In the genomic region with DNA sequence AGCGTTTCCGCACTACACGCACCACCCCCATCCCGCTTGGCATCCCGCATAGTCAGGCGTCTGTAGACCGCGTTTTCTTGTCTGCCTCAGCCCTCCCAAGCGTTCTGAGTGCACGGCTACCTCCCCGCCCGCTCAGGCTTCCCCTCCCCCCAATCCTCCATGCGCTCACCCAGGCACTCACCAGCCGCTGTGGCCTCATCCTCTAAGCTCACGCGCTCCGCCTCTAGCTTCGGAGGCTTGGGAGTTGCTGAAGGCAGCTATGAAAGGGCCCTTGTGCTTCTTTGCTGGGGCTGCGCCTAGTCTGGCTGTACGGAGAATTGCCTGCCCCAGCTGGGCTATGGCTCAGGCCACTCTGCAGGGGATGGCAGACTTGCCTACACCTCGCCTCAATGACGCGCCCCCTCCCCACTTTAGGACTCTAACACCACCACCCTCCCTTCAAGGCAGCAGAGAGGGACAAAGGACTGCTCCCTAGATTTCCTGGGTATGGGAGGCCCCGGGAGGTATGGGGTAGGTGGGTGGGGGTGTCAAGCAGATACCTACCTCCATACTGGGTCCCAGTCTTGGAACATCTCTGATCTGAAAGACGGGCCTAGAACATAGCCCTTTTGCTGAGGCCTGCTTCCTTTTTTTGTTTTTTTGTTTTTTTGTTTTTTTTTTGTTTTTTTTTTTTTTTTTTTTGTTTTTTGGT, we compare ENCODE assay signal across 8 mouse cellular contexts. TPM values are rescaled to one million over a fixed set of nuclear protein-coding genes. Genes with fewer than 3 reads are reported as not detected.
A peak's percentile ranks its signal among the peaks of the same experiment; 100 is the strongest.
DNase-seq lines count a peak whose midpoint lies in the region; ATAC-seq lines count a peak whose summit lies in the region.

No protein-coding gene starts in this region.

- peak overlapping the region; percentile 68 for H3K27ac ChIP-seq in kidney, embryonic 15.5 days
- H3K27ac ChIP-seq in limb, embryonic 13.5 days: peak overlapping the region; percentile 89

- H3K4me1 ChIP-seq in erythroblast, embryonic 14.5 days (ENCODE audit: control insufficient read depth): peaks cover 78% of the 10 kb centered on the region
- peaks cover 16% of the 10 kb centered on the region for H3K4me1 ChIP-seq in kidney, embryonic 15.5 days
- peaks cover 20% of the 10 kb centered on the region for H3K4me1 ChIP-seq in limb, embryonic 13.5 days

- no peaks in the 10 kb centered on the region for H3K27me3 ChIP-seq in erythroblast, embryonic 14.5 days (ENCODE audit: control insufficient read depth)
- H3K27me3 ChIP-seq in kidney, embryonic 15.5 days: no peaks in the 10 kb centered on the region
- H3K27me3 ChIP-seq in limb, embryonic 13.5 days: no peaks in the 10 kb centered on the region

- no peaks in the 10 kb centered on the region for H3K9me3 ChIP-seq in erythroblast, embryonic 14.5 days (ENCODE audit: control insufficient read depth, low read length)
- no peaks in the 10 kb centered on the region for H3K9me3 ChIP-seq in kidney, embryonic 15.5 days (replicated peaks)
- no peaks in the 10 kb centered on the region for H3K9me3 ChIP-seq in limb, embryonic 13.5 days

- WGBS in kidney, embryonic 15.5 days: 4% methylated on average over 25 of the region's 25 CpGs
- 3% methylated on average over 25 of the region's 25 CpGs for WGBS in limb, embryonic 13.5 days

- H3K9ac ChIP-seq in kidney, embryonic 15.5 days: peak overlapping the region; percentile 44
- peak overlapping the region; percentile 62 for H3K9ac ChIP-seq in limb, embryonic 13.5 days

- DNase-seq in cerebellum, postnatal 36 days: peak; percentile 65 to 72
- DNase-seq in frontal cortex, postnatal 25 days (ENCODE audit: low spot score in 2 of 2): peak; percentile 59 to 71
- peak; percentile 73 for DNase-seq in neural tube, embryonic 10.5 days (ENCODE audit: extremely low spot score, low spot score)

- peak overlapping the region; percentile 66 for H3K4me3 ChIP-seq in erythroblast, embryonic 14.5 days (replicated peaks)
- H3K4me3 ChIP-seq in kidney, embryonic 15.5 days (replicated peaks): peak overlapping the region; percentile 43
- peak overlapping the region; percentile 42 for H3K4me3 ChIP-seq in limb, embryonic 13.5 days

- peak overlapping the region; percentile 74 for H3K4me2 ChIP-seq in kidney, embryonic 15.5 days
- H3K4me2 ChIP-seq in limb, embryonic 13.5 days (replicated peaks): peak overlapping the region; percentile 73

- H3K36me3 ChIP-seq in erythroblast, embryonic 14.5 days (ENCODE audit: control insufficient read depth): peaks cover 21% of the 10 kb centered on the region
- H3K36me3 ChIP-seq in kidney, embryonic 15.5 days: peaks cover 4% of the 10 kb centered on the region; the same call in 1 of the 2 replicates
- H3K36me3 ChIP-seq in limb, embryonic 13.5 days: peaks cover 18% of the 10 kb centered on the region

- ATAC-seq in erythroblast, adult 5-6 weeks (replicated peaks; ENCODE audit: low FRiP score, poor library complexity, severe bottlenecking): no peak
- peak; percentile 76 for ATAC-seq in kidney, embryonic 15.5 days (replicated peaks; ENCODE audit: low FRiP score)
- ATAC-seq in limb, embryonic 13.5 days (ENCODE audit: low FRiP score, low read depth): peak; percentile 89
- ATAC-seq in monocyte, adult 5-6 weeks (replicated peaks; ENCODE audit: insufficient number of reproducible peaks, low FRiP score, low TSS enrichment, poor library complexity, severe bottlenecking): no peak

RNA-seq across cellular contexts. Expression of a gene that starts 2.4 kb away (rescaled TPM):
- polyA plus RNA-seq in erythroblast, embryonic 14.5 days (2012): 0.47 and 0.59 TPM in 2 replicates
- total RNA-seq in erythroblast, adult 5-6 weeks (2015; ENCODE audit: low replicate concordance): 0.38 and 3.3 TPM in 2 replicates
- 0.68 and 1.4 TPM in 2 replicates for total RNA-seq in erythroblast, adult 5-6 weeks (2017; ENCODE audit: low replicate concordance)
- 4.3 and 4.9 TPM in 2 replicates for polyA plus RNA-seq in kidney, embryonic 15.5 days (2015; fragmentation: Nextera tagmentation; extraction: Ambion mirVana)
- 1.5 and 1.8 TPM in 2 replicates for polyA plus RNA-seq in limb, embryonic 13.5 days (2015; fragmentation: Nextera tagmentation; extraction: Ambion mirVana)
- total RNA-seq in monocyte, adult 5-6 weeks (2017): not detected in 3 replicates

RNA-seq across cellular contexts. Expression of a gene that starts 8.3 kb away (rescaled TPM):
- 0.08 and 0.16 TPM in 2 replicates for polyA plus RNA-seq in erythroblast, embryonic 14.5 days (2012)
- total RNA-seq in erythroblast, adult 5-6 weeks (2015; ENCODE audit: low replicate concordance): 0.96 and 4.8 TPM in 2 replicates
- total RNA-seq in erythroblast, adult 5-6 weeks (2017; ENCODE audit: low replicate concordance): 0.70 and 1.3 TPM in 2 replicates
- 10.3 and 12.6 TPM in 2 replicates for polyA plus RNA-seq in kidney, embryonic 15.5 days (2015; fragmentation: Nextera tagmentation; extraction: Ambion mirVana)
- polyA plus RNA-seq in limb, embryonic 13.5 days (2015; fragmentation: Nextera tagmentation; extraction: Ambion mirVana): 15.9 and 16.8 TPM in 2 replicates
- total RNA-seq in monocyte, adult 5-6 weeks (2017): 10.8 to 33.6 TPM (median 22.8 TPM) in 3 replicates

RNA-seq across cellular contexts. Expression of a gene that starts 14.4 kb away (rescaled TPM):
- polyA plus RNA-seq in erythroblast, embryonic 14.5 days (2012): 1.8 and 2.4 TPM in 2 replicates
- 14.0 and 15.2 TPM in 2 replicates for total RNA-seq in erythroblast, adult 5-6 weeks (2015; ENCODE audit: low replicate concordance)
- 18.5 and 21.0 TPM in 2 replicates for total RNA-seq in erythroblast, adult 5-6 weeks (2017; ENCODE audit: low replicate concordance)
- polyA plus RNA-seq in kidney, embryonic 15.5 days (2015; fragmentation: Nextera tagmentation; extraction: Ambion mirVana): 26.8 and 27.4 TPM in 2 replicates
- polyA plus RNA-seq in limb, embryonic 13.5 days (2015; fragmentation: Nextera tagmentation; extraction: Ambion mirVana): 44.8 and 52.4 TPM in 2 replicates
- 0.97 to 2.0 TPM (median 1.6 TPM) in 3 replicates for total RNA-seq in monocyte, adult 5-6 weeks (2017)

RNA-seq across cellular contexts. Expression of a gene that starts 17.6 kb away (rescaled TPM):
- 0.06 and 0.07 TPM in 2 replicates for polyA plus RNA-seq in erythroblast, embryonic 14.5 days (2012)
- 2.9 and 8.8 TPM in 2 replicates for total RNA-seq in erythroblast, adult 5-6 weeks (2015; ENCODE audit: low replicate concordance)
- 1.1 and 2.7 TPM in 2 replicates for total RNA-seq in erythroblast, adult 5-6 weeks (2017; ENCODE audit: low replicate concordance)
- polyA plus RNA-seq in kidney, embryonic 15.5 days (2015; fragmentation: Nextera tagmentation; extraction: Ambion mirVana): 10.2 and 11.1 TPM in 2 replicates
- polyA plus RNA-seq in limb, embryonic 13.5 days (2015; fragmentation: Nextera tagmentation; extraction: Ambion mirVana): 16.2 and 18.2 TPM in 2 replicates
- 9.7 to 10.8 TPM (median 10.7 TPM) in 3 replicates for total RNA-seq in monocyte, adult 5-6 weeks (2017)

RNA-seq across cellular contexts. Expression of a gene that starts 48.2 kb away (rescaled TPM):
- 0.09 and 0.14 TPM in 2 replicates for polyA plus RNA-seq in erythroblast, embryonic 14.5 days (2012)
- 3.1 and 12.5 TPM in 2 replicates for total RNA-seq in erythroblast, adult 5-6 weeks (2015; ENCODE audit: low replicate concordance)
- total RNA-seq in erythroblast, adult 5-6 weeks (2017; ENCODE audit: low replicate concordance): 0.70 and 9.2 TPM in 2 replicates
- polyA plus RNA-seq in kidney, embryonic 15.5 days (2015; fragmentation: Nextera tagmentation; extraction: Ambion mirVana): 25.5 and 28.1 TPM in 2 replicates
- 26.9 and 28.3 TPM in 2 replicates for polyA plus RNA-seq in limb, embryonic 13.5 days (2015; fragmentation: Nextera tagmentation; extraction: Ambion mirVana)
- 3.9 to 20.9 TPM (median 12.3 TPM) in 3 replicates for total RNA-seq in monocyte, adult 5-6 weeks (2017)

Comparison
In these comparisons a context has a peak if more than half of its experiments do, and no peak if none do; other contexts are left out.
1. ATAC-seq: peak in kidney, embryonic 15.5 days (single experiment) and limb, embryonic 13.5 days (single experiment); none in erythroblast, adult 5-6 weeks (single experiment) and monocyte, adult 5-6 weeks (single experiment).
2. Peak in every context shown above with its lines, with median percentiles within 50 percentile points of each other: H3K4me3 ChIP-seq and DNase-seq.